Comparison of ENCODE assay signal across 15 mouse cellular contexts in genomic region chr13:53276381-53276780, GRCm38 (mm10). TPM values are rescaled to one million over a fixed set of nuclear protein-coding genes. Genes with fewer than 3 reads are reported as not detected.
A peak's percentile ranks its signal among the peaks of the same experiment; 100 is the strongest.
DNase-seq lines count a peak whose midpoint lies in the region; ATAC-seq and TF ChIP-seq lines count a peak whose summit lies in the region.
"Had no signal": no experiment of that assay in that cellular context is flagged by ENCODE, and none has a peak within 500 bp of the region (broad histone marks: within the 10 kb centered on the region; RNA-seq: fewer than 3 reads in every experiment).

No protein-coding gene starts in this region.

- H3K27me3 ChIP-seq in hindbrain, embryonic 10.5 days (ENCODE audit: insufficient read depth, poor library complexity, severe bottlenecking) = no peaks in the 10 kb centered on the region
- H3K27me3 ChIP-seq in hindbrain, postnatal 0 days (ENCODE audit: insufficient read depth, low read length) = no peaks in the 10 kb centered on the region
- no peaks in the 10 kb centered on the region for H3K27me3 ChIP-seq in midbrain, embryonic 10.5 days (ENCODE audit: low read depth, poor library complexity, severe bottlenecking)
- H3K27me3 ChIP-seq in midbrain, embryonic 14.5 days (ENCODE audit: control insufficient read depth, insufficient read depth, low read length) = no peaks in the 10 kb centered on the region
- H3K27me3 ChIP-seq: forebrain, embryonic 12.5 days; midbrain, embryonic 13.5 days had no signal

- peak; percentile 33 for DNase-seq in adrenal gland, postnatal 10 days
- no peak for DNase-seq in adrenal gland, postnatal 25 days
- DNase-seq in hindbrain, embryonic 10.5 days (ENCODE audit: low spot score) = peak; percentile 17
- DNase-seq in hindbrain, postnatal 0 days (ENCODE audit: low spot score) = no peak
- DNase-seq in midbrain, embryonic 10.5 days (ENCODE audit: low spot score) = no peak
- no peak for DNase-seq in midbrain, embryonic 14.5 days
- no peak for DNase-seq in spleen, adult 18-20 months
- no peak for DNase-seq in layer of hippocampus, postnatal 10 days (ENCODE audit: low spot score in 2 of 2)
- DNase-seq: cerebellum, postnatal 10 days; kidney, adult 9 months; thymus, postnatal 25 days had no signal

- H3K36me3 ChIP-seq in hindbrain, embryonic 10.5 days = no peaks in the 10 kb centered on the region
- H3K36me3 ChIP-seq in hindbrain, postnatal 0 days (ENCODE audit: insufficient read depth, low read length) = no peaks in the 10 kb centered on the region
- H3K36me3 ChIP-seq in midbrain, embryonic 10.5 days = no peaks in the 10 kb centered on the region
- no peaks in the 10 kb centered on the region for H3K36me3 ChIP-seq in midbrain, embryonic 14.5 days (ENCODE audit: control insufficient read depth, insufficient read depth, low read length)
- H3K36me3 ChIP-seq: forebrain, embryonic 12.5 days; midbrain, embryonic 13.5 days had no signal

- WGBS in hindbrain, embryonic 10.5 days = 53% methylated on average over 7 of the region's 7 CpGs
- WGBS in hindbrain, postnatal 0 days = 52% methylated on average over 7 of the region's 7 CpGs
- WGBS in midbrain, embryonic 10.5 days = 76% methylated on average over 7 of the region's 7 CpGs
- WGBS in midbrain, embryonic 14.5 days = 71% methylated on average over 7 of the region's 7 CpGs

- peaks cover 39% of the 10 kb centered on the region for H3K4me1 ChIP-seq in hindbrain, embryonic 10.5 days (replicated peaks)
- H3K4me1 ChIP-seq in hindbrain, postnatal 0 days (ENCODE audit: insufficient read depth, low read length) = peaks cover 2% of the 10 kb centered on the region; the same call in 1 of the 2 replicates
- H3K4me1 ChIP-seq in midbrain, embryonic 10.5 days = peaks cover 12% of the 10 kb centered on the region
- no peaks in the 10 kb centered on the region for H3K4me1 ChIP-seq in midbrain, embryonic 14.5 days (ENCODE audit: control insufficient read depth, insufficient read depth, low read length)
- H3K4me1 ChIP-seq: midbrain, embryonic 13.5 days had no signal

- no peak for TF ChIP-seq CTCF in hindbrain, postnatal 0 days (IDR thresholded peaks at IDR 0.05; ENCODE audit: low read depth)

- peak overlapping the region; percentile 62 for H3K27ac ChIP-seq in hindbrain, embryonic 10.5 days
- no peak overlapping the region for H3K27ac ChIP-seq in hindbrain, postnatal 0 days
- H3K27ac ChIP-seq in midbrain, embryonic 10.5 days (replicated peaks) = 0 out of 2 replicates have a peak overlapping the region, but pooled peaks have one; percentile 42
- H3K27ac ChIP-seq in midbrain, embryonic 14.5 days (replicated peaks; ENCODE audit: low read depth, low read length) = no peak overlapping the region
- H3K27ac ChIP-seq: forebrain, embryonic 12.5 days; midbrain, embryonic 13.5 days had no signal

- no peak for ATAC-seq in hindbrain, postnatal 0 days
- no peak for ATAC-seq in midbrain, embryonic 14.5 days (ENCODE audit: low FRiP score, low TSS enrichment)
- ATAC-seq: midbrain, embryonic 13.5 days; Patski had no signal

- no peak overlapping the region for H3K4me3 ChIP-seq in hindbrain, embryonic 10.5 days
- no peak overlapping the region for H3K4me3 ChIP-seq in hindbrain, postnatal 0 days (ENCODE audit: low read length)
- H3K4me3 ChIP-seq in midbrain, embryonic 10.5 days = no peak overlapping the region
- no peak overlapping the region for H3K4me3 ChIP-seq in midbrain, embryonic 14.5 days (replicated peaks; ENCODE audit: low read depth, low read length)
- H3K4me3 ChIP-seq: forebrain, embryonic 12.5 days; midbrain, embryonic 13.5 days had no signal

- H3K4me2 ChIP-seq in hindbrain, postnatal 0 days (ENCODE audit: low read depth, low read length) = no peak overlapping the region
- H3K4me2 ChIP-seq in midbrain, embryonic 14.5 days (ENCODE audit: low read length) = no peak overlapping the region
- H3K4me2 ChIP-seq: forebrain, embryonic 12.5 days; midbrain, embryonic 13.5 days had no signal

- no peak overlapping the region for H3K9ac ChIP-seq in hindbrain, postnatal 0 days (replicated peaks; ENCODE audit: low read length)
- H3K9ac ChIP-seq in midbrain, embryonic 14.5 days (replicated peaks; ENCODE audit: low read length) = no peak overlapping the region
- H3K9ac ChIP-seq: forebrain, embryonic 12.5 days; midbrain, embryonic 13.5 days had no signal

- H3K9me3 ChIP-seq in hindbrain, embryonic 10.5 days = no peaks in the 10 kb centered on the region
- H3K9me3 ChIP-seq in hindbrain, postnatal 0 days (ENCODE audit: low read length) = no peaks in the 10 kb centered on the region
- no peaks in the 10 kb centered on the region for H3K9me3 ChIP-seq in midbrain, embryonic 10.5 days (replicated peaks)
- no peaks in the 10 kb centered on the region for H3K9me3 ChIP-seq in midbrain, embryonic 14.5 days (ENCODE audit: control insufficient read depth, low read length)
- H3K9me3 ChIP-seq: forebrain, embryonic 12.5 days; midbrain, embryonic 13.5 days had no signal

RNA-seq across cellular contexts. Expression of gene Ror2, which starts 9.5 kb away (rescaled TPM):
- total RNA-seq in adrenal gland, postnatal 10 days (2021) = 1 to 10 TPM; 6.7 to 8.5 TPM
- total RNA-seq in adrenal gland, postnatal 25 days (2021) = 6.7 and 7.8 TPM in 2 replicates
- polyA plus RNA-seq in hindbrain, embryonic 10.5 days (2016; fragmentation: Nextera tagmentation; extraction: Ambion mirVana) = 13.5 and 16.9 TPM in 2 replicates
- 7.0 and 7.5 TPM in 2 replicates for total RNA-seq in hindbrain, postnatal 0 days (2014; rRNA removed)
- 2.1 and 2.5 TPM in 2 replicates for polyA plus RNA-seq in hindbrain, postnatal 0 days (2015; fragmentation: Nextera tagmentation; extraction: Ambion mirVana)
- polyA plus RNA-seq in midbrain, embryonic 10.5 days (2016; fragmentation: Nextera tagmentation; extraction: Ambion mirVana) = 9.7 and 11.0 TPM in 2 replicates
- 0.82 and 3.2 TPM in 2 replicates for polyA plus RNA-seq in midbrain, embryonic 14.5 days (2014; fragmentation: Nextera tagmentation; extraction: Ambion mirVana)
- total RNA-seq in layer of hippocampus, postnatal 10 days (2021) = 1 to 10 TPM; 2.2 to 2.3 TPM
- total RNA-seq: liver, adult 2 months had no signal
- polyA plus RNA-seq: Patski had no signal

Comparison
In these comparisons a context has a peak if more than half of its experiments do, and no peak if none do; other contexts are left out.
1. DNase-seq: peak in adrenal gland, postnatal 10 days (single experiment) and hindbrain, embryonic 10.5 days (single experiment); none in adrenal gland, postnatal 25 days (single experiment), hindbrain, postnatal 0 days (single experiment), midbrain, embryonic 10.5 days (single experiment), midbrain, embryonic 14.5 days (single experiment), spleen, adult 18-20 months (0 of 2) and layer of hippocampus, postnatal 10 days (0 of 2).
2. H3K27ac ChIP-seq: peak in hindbrain, embryonic 10.5 days (single experiment) and midbrain, embryonic 10.5 days (single experiment); none in hindbrain, postnatal 0 days (single experiment) and midbrain, embryonic 14.5 days (single experiment).